Mouse (Mus musculus) gastrocnemius, adult 8-10 months (tissue): ENCODE results near the gene Skida1. TPM values are rescaled to one million over a fixed set of nuclear protein-coding genes. Genes with fewer than 3 reads are reported as not detected.

ENCODE experiments used
- DNase-seq, 2 experiments: peaks; one replicate each; pipeline ENCODE4 v3.0.0; 2022; ENCODE audit warnings: low spot score in 2 of 2
- total RNA-seq, 4 experiments: library from RNA; stranded (reverse); gene quantifications; 2 replicates each; pipeline ENCODE4 v1.2.4; 2022

The Skida1 gene
- total RNA-seq, 4 experiments from 2014 or later: 0.07 to 0.34 (median 0.13) TPM

- no peak for DNase-seq
Measured at GRCm38 (mm10) chr2:18040347-18041160, 8.3 kb downstream of the Skida1 start.

DNA sequence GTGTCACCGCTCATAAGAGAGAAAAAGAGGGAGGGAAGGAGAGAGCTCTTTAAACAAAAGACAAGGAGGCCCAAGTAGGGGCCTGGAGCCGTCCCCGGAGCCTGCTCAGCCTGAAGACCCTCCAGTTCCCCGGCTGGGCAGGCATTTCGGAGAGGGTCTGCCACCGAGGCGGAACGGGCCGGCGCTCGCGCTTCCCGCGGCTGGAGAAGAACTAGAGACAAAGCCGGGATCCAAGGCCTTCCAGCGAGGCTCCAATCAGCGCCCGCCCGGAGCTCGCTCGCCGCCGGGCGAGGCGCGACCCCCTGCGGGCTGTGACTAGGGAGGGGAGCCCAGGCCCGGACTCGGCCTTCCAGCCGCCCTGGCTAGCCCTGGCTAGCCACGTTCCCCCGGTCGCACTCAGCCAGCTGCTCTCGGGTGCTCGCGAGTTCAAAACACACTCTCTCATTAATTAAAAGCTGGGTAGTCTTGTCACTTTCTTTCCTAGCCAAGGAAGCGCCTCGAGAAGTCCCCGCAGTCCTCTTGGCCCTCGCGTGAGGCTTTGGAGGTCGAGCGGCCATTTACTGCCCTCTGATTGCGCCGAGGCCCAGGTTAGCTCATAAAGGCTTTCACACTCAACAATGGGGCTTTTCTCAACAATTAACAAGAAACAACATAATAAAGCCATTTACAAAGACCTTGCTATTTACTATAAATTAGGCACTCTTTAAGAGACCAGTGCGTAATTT, 9.1 kb downstream of the Skida1 start:
- no peak for DNase-seq

- no peak for DNase-seq
Measured at GRCm38 (mm10) chr2:18038895-18039371, 9.9 kb downstream of the Skida1 start.

GRCm38 (mm10) chr2:18038141-18038752, 10.6 kb downstream of the Skida1 start:
- DNase-seq: no peak

DNA sequence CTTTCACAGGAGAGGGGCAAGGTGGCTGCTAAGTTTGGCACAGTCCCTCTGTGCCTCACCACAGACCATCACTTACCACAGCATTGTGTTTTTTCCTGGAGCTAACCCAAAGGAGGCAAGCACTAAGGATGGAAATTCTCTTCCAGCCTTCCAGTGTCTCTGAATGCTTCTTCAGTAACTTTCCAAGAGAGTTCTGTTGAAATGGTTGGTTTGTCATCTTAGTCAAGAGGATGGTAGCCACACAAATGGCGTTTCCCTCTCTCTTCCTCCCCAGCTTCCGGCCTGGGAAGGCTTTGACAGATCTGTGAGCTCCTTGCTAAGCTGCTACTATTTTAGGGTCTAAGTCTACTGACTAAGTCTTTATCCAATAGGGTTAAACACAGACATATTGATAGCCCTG, 11.4 kb downstream of the Skida1 start, which contains the start of gene A930004D18Rik:
TSS of gene A930004D18Rik (minus strand) at position 247 of the 400 bp plus-strand sequence.
- DNase-seq: no peak

DNA sequence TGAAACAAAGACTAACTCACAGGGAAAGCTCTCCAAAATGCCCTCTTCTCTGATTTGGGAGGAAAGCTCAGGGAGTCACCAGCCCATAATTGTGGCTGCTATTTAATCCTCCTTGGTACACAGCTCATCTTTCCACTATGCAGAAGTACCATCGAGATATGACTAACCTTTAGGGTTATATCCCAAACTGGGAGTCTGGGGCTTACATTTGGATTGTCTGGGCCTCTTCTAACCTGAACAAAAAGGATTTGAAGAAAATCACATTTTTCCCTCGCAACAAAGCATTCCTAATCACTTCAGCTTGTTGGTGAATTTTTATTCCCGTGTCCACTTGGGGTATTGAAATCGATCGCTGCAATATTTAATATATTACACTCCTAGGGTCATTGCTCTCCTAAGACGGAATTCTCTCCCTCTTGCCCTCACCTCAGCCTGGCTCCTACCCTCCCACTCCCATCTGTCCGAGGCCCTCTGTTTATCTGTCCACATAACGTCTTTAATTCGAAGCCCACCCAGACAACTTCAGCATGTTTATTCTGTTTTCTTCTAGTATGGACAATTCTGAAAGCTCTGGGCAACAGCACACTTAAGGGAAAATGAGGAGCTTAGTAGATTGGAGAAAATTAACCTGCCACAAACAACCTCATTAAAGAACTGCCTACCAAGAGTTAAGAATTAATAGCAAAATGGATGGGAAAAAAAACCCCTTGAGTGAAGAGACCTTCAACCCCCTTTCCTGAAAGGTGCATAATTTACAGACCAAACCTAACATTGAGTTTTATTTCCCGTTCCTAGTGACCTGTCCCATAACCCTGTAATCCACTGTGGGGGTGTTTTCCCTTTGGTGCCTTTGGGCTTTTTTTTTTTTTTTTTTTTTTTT, 14.2 kb downstream of the Skida1 start:
- no peak for DNase-seq

- DNase-seq: no peak
Measured at GRCm38 (mm10) chr2:18033166-18034108, 15.4 kb downstream of the Skida1 start.

DNA sequence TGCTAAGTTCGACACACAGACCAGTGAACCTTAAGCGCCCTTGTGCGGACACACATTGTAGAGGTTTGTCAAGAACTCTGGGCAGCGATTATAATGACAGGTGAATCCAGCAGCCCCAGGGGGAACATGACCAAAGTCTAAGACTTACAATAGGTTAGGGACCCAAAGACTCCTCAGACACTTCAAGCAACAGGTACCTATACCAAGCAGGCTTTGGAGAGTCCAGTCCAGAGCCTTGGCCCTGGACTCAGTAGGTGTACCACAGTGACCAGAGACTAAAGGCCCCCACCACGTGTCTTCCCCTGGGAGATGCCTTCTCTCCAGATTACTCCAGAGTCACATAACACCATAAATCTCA, 16.3 kb downstream of the Skida1 start:
- DNase-seq: no peak

DNA sequence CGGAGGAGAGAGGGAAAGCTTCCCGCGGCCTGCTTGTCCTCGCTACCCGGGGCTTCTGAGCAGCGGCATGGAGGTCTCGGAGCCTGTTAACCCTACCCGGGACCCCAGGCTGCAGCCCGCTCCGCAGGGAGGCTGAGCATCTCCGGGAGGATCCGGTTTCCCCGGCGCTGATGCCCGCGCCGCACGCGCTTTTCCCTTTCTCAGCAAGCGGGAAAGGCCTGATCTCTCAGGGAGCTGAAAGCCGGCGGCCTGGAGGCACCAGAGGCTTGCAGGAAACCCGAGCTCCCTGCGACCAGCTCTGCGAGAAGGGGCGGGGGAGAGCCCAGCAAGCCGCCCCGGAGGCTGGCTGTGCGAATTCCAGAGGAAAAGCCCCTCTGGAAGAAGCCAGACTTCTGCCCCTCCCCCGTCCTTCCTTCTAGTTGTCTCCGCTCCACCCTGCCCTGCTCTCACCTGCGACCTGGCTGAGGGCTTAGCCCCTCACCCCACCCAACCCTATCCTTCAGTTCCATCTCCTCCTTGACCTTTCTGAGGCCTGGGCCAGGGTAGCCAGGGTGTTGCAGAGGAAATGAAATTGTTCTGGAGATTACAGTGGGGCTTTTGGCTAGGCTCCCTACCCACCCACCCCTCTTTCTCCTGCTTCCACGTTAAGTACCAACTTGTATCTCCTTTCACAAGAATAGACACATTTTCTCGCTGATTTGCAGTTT, 16.9 kb downstream of the Skida1 start:
- no peak for DNase-seq

DNA sequence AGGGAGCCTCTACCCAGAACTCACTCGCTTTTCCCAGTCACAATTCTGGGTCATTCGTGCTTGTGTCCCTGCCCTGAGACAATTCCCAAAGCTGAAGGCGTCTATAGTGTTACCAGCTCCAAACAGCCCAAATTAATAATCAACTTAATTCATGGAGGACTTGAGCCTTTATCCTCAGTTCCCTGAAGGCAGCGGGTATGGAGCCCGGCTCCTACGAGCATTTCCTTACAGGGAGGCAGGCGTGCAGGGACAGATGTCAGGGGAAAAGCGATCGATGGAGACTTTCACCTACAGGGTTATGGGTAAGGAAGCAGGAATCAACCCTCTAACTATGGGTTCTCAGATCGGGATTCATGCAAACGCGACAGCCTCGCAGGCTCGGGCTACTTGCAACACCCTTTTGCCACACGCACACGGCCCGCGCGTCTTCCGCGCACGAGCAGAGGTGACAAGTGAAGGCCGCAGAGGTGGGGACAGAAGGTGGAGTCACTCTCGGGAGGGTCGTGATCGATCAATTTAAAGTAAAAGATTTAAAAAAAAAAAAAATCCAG, 17.5 kb downstream of the Skida1 start:
- DNase-seq: no peak

DNA sequence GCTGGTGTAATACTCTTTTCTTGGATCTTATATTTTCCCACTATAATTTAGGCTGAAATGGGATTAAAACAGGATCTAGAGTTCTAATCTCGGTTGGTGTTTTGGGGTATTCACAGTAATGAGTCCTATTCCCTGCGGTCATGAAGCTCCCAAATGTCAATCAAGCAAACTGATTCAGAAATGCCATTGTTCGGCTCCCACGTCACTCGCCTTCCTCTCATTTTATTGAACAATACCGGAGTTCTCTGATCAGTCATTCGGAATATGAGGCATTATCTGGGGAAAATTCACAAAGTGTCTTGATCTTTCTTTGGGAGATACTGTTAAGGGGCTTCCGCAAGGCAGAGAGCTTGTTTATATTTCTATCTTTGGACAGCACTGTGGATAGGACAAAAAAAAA, 18.3 kb downstream of the Skida1 start:
- no peak for DNase-seq

DNA sequence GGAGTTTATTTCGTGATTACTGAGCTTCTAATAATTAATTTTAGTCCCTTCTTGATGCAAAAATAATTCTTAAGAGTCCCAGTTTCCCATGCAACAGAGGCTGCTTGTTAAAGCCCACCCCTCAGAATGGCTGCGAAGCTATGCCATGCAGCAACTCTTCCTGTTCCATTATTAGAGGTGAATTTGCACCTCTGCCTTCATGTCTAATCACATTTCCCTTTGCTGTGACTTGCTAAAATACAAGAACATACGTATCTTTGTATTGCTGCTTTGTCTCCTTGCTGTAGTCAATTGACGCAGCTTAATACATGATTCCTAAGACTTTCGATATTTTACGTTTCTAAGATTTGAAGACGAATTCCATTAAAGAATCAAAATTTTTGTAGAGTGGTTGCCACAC, 19.2 kb downstream of the Skida1 start:
- no peak for DNase-seq

- peak; percentile 72 to 77 for DNase-seq
Measured at GRCm38 (mm10) chr2:18028140-18029021, 20.5 kb downstream of the Skida1 start.

DNA sequence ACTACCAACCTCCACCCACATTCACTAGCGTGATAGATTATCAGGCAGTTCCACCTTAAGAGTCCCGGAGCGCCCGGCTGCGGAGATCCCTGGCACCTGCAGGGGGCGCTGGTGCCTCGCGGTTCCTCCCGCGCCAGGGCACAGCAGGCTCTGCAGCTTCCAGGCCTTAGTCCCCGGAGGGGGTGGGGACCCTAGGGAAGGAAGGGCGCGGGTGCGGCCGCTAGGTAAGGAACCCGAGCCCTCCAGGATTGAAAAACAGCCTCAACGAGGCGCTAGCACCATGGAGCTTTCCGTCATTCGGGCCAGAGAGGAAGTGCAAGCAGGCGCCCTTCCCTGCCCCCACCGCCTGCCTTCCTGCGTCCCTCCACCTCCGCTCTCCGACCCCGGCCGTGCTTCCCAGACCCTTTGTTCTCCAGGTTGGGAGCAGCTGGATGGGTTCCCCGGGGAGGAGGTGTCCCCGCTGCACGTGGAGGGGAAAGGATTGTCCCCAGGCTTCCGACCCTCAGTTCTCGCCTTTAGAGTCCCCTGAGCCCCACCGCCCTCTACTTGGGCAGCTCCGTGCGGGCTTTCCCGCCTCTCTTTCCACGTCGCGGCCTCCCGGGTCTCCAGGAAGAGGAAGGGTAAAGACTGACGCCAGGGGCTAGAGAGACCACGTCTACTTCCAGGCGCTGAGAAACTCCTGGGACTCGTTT, 21.3 kb downstream of the Skida1 start:
- DNase-seq: peak; percentile 88

DNA sequence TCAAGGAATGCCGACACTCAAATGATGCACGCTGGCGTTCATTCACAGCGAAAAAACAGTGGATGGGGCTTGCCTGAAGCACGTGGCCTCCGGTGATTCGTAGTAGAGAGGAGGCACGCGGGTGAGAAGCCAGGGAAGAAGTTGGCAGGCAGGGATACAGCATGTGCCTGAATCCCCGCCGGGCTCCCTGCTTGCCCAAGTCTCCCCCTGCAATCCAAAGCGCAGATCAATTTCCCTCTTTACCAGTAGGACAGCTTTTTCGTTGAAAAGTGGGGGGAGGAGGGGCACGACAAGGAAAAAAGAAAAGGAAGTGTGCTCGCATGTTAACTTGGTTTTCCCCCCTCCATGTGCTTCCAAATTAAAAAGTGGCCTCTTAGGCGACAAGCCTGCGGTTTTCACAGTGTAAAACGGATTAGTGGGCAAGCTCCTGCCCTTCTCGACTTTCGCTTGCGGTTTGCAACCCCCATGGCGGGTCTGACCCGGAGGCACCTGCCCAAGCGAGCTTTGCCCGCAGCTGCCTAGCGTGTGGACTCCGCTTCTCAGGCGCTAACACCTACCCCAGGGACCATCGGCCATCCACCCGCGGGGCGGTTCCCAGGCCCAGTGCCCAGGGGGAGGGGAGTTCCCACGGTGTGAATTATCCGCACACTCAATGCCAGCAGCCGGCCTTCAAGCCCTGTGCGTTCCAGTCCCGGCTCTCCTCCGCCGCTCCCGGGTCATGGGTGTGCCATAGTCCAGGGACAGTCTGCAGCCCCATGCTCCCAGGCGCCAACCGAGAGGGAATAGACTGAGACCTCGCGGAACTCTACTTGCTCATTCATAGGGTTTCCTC, 22.5 kb downstream of the Skida1 start:
- peak; percentile 36 to 37 for DNase-seq

DNA sequence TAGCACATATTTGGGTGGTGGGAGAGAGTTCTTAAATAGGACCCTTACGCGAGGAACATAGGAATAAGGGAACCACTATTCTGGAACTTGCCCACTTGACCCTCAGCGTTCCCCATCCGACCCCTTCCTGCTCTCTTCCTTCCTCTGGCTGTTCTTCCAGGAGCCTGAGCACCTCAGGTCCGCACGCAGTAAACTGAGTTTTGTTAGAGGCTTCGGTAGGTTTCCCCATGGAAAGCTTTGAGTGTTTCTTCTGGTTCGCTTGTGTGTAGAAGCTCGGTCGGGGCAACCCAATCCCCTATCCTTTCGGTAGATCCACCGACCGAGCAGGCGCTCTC, 23.1 kb downstream of the Skida1 start:
- DNase-seq: no peak

DNA sequence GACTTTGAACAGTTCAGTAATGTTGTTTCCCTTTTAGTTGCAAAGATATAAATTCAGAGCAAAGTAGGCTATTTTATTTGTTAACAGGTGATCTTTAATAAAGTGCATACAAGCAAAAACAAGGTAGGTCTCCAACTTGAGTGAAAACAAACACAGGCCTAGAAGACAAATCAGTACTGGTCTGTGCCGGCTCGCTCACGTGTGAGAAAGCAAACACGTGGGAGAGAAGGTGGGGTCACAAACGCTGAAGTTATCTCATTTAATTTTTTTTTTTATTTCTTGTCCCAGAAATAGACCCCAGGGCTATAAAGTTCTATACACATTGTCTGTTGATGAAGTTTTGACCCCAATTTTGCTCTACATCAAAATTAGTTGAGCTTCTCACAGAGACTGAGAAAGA, 23.7 kb downstream of the Skida1 start:
- DNase-seq: no peak
